Mouse (Mus musculus) testis, adult 2 months (tissue): ENCODE data around the gene Gm29776.

Experiments used
- CTCF ChIP-seq: fragments of 200-500 bp; IDR thresholded peaks from 2 replicates; pipeline ENCODE4 v1.5.1; 2012; ENCODE audit warnings: low read depth, mild to moderate bottlenecking, inconsistent platforms, low read length, moderate library complexity; ENCODE audit not compliant: control insufficient read depth, insufficient read depth, insufficient replicate concordance
- POLR2A ChIP-seq: fragments of 200-500 bp; IDR thresholded peaks from 2 replicates; pipeline ENCODE4 v1.6.1; 2012; ENCODE audit warnings: low read depth, mild to moderate bottlenecking, inconsistent platforms, low read length, moderate library complexity; ENCODE audit not compliant: control insufficient read depth

GRCm38 (mm10) chr14:54660009-54660408 is 38.6 kb downstream of the Gm29776 start:
- TF ChIP-seq POLR2A (no peak), CTCF (no peak)
